Mouse (Mus musculus) heart, embryonic 15.5 days (tissue): Measurements from ENCODE around the gene Myt1l. TPM values are rescaled to one million over a fixed set of nuclear protein-coding genes. Genes with fewer than 3 reads are reported as not detected.

Experiments used
- ATAC-seq: fragments of 200-750 bp; cut with Nextera tagmentation; replicated peaks from 2 replicates; pipeline ENCODE4 v1.8.0; 2017; ENCODE audit warnings: low read depth, moderate TSS enrichment; ENCODE audit not compliant: insufficient number of reproducible peaks, insufficient read depth, low FRiP score
- H3K27ac ChIP-seq: fragments of 300-500 bp; sonication (generic); 2 replicates; pipeline ENCODE4 v1.5.1; 2015; ENCODE audit warnings: mild to moderate bottlenecking, inconsistent platforms
- H3K27me3 ChIP-seq: fragments of 300-500 bp; sonication (generic); 2 replicates; pipeline ENCODE4 v1.6.1; 2015; ENCODE audit warnings: inconsistent platforms
- H3K36me3 ChIP-seq: fragments of 300-500 bp; sonication (generic); 2 replicates; pipeline ENCODE4 v1.6.1; 2015; ENCODE audit warnings: mild to moderate bottlenecking, inconsistent platforms
- H3K4me1 ChIP-seq: fragments of 300-500 bp; sonication (generic); replicated peaks from 2 replicates; pipeline ENCODE4 v1.6.1; 2015; ENCODE audit warnings: inconsistent platforms
- H3K4me2 ChIP-seq: fragments of 300-500 bp; sonication (generic); 2 replicates; pipeline ENCODE4 v1.6.1; 2015; ENCODE audit warnings: inconsistent platforms, mild to moderate bottlenecking, moderate library complexity
- H3K4me3 ChIP-seq: fragments of 300-500 bp; sonication (generic); 2 replicates; pipeline ENCODE4 v1.5.1; 2015; ENCODE audit warnings: mild to moderate bottlenecking, inconsistent platforms
- H3K9ac ChIP-seq: fragments of 300-500 bp; sonication (generic); 2 replicates; pipeline ENCODE4 v1.6.1; 2015; ENCODE audit warnings: mild to moderate bottlenecking, inconsistent platforms
- H3K9me3 ChIP-seq: fragments of 300-500 bp; sonication (generic); replicated peaks from 2 replicates; pipeline ENCODE4 v1.6.1; 2016; ENCODE audit warnings: inconsistent platforms
- WGBS: fragments of 180-500 bp; shearing (Covaris S2); methylation state at CpG from one replicate; pipeline ENCODE4 v1.1.7; 2015; ENCODE audit warnings: mixed read lengths; 5-methylcytosine and 5-hydroxymethylcytosine counted together
- polyA plus RNA-seq: library from polyadenylated mRNA; unstranded; fragments of >200 nt; fragmentation: Nextera tagmentation; extraction: Ambion mirVana; gene quantifications from 2 replicates; pipeline ENCODE4 v1.2.1, GENCODE M21; 2015

Myt1l gene
- polyA plus RNA-seq, 1 experiment from 2014 or later, result 0.05 TPM

DNA sequence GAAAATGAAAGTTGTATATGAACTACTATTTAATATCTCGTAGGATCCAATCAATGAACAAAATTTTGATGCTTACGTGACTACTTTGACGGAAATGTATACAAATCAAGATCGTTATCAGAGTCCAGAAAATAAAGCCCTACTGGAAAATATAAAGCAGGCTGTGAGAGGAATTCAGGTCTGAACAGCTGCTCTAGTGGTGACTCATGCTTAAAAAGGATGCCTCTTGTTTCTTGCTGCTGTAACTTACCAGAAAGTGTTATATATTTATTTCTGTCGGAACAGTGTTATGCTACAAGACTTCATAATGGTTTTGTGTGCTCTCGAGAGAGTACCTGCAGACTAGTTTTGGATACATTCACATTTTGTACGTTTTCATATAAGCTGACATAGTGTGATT is 392.1 kb downstream of the Myt1l start:
- Histone ChIP-seq H3K4me3 (no peak overlapping the region), H3K27ac (no peak overlapping the region)
- ATAC-seq, result no peak

GRCm38 (mm10) chr12:29921481-29921880 is 393.3 kb downstream of the Myt1l start:
- Histone ChIP-seq H3K4me2 (no peak overlapping the region), H3K27ac (no peak overlapping the region), H3K9me3 (no peaks in the 10 kb centered on the region), H3K27me3 (peaks cover 8% of the 10 kb centered on the region), H3K36me3 (no peaks in the 10 kb centered on the region), H3K9ac (no peak overlapping the region), H3K4me3 (no peak overlapping the region), H3K4me1 (no peaks in the 10 kb centered on the region)
- WGBS, result 81% methylated on average over 11 of the region's 11 CpGs
- ATAC-seq, result no peak

More for the DNA sequence above, 392.1 kb downstream of the Myt1l start:
- H3K27me3 ChIP-seq, result no peaks in the 10 kb centered on the region; the same call in 1 of the 2 replicates
- H3K4me2 ChIP-seq, result no peak overlapping the region
- no peaks in the 10 kb centered on the region for H3K9me3 ChIP-seq
- no peak overlapping the region for H3K9ac ChIP-seq
- no peaks in the 10 kb centered on the region for H3K4me1 ChIP-seq
- H3K36me3 ChIP-seq, result no peaks in the 10 kb centered on the region
- WGBS, result 75% methylated on average over 7 of the region's 7 CpGs

DNA sequence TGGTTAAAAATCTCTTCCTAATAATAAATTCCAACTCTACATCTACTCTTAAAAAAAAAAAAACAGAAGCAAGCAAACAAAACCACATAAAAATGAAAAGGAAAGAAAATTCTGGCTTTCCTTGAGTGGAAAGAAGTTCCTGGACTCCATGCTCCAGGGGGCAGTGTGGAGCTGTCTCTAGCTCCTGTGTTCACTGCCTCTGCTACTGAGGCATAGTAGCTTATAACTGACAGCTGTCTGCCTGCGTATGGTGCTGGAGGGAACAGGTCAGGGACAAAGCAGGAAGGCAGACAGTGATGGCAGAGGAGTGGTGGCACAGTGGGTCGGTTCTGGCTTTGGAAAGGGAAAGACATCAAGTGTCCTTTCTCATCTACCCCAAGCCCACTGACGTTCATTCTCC is 398.7 kb downstream of the Myt1l start:
- H3K4me2 ChIP-seq, result no peak overlapping the region
- H3K9me3 ChIP-seq, result no peaks in the 10 kb centered on the region
- H3K4me3 ChIP-seq, result no peak overlapping the region
- H3K4me1 ChIP-seq, result peaks cover 6% of the 10 kb centered on the region; the same call in 1 of the 2 replicates
- H3K36me3 ChIP-seq, result no peaks in the 10 kb centered on the region
- no peak overlapping the region for H3K9ac ChIP-seq
- ATAC-seq, result no peak
- 42% methylated on average over 3 of the region's 3 CpGs for WGBS
- no peak overlapping the region for H3K27ac ChIP-seq
- H3K27me3 ChIP-seq, result peaks cover 8% of the 10 kb centered on the region

- no peak overlapping the region for H3K27ac ChIP-seq
- WGBS, result 47% methylated on average over 1 of the region's 1 CpGs
Observed at GRCm38 (mm10) chr12:29930591-29930990, 402.4 kb downstream of the Myt1l start.

GRCm38 (mm10) chr12:29932951-29933350 is 404.8 kb downstream of the Myt1l start:
- H3K4me3 ChIP-seq, result no peak overlapping the region

More at GRCm38 (mm10) chr12:29930591-29930990, 402.4 kb downstream of the Myt1l start:
- no peak for ATAC-seq
- Histone ChIP-seq H3K36me3 (no peaks in the 10 kb centered on the region), H3K4me1 (peaks cover 6% of the 10 kb centered on the region; the same call in 1 of the 2 replicates), H3K9ac (no peak overlapping the region), H3K9me3 (no peaks in the 10 kb centered on the region), H3K27me3 (peaks cover 8% of the 10 kb centered on the region; the same call in 1 of the 2 replicates), H3K4me3 (no peak overlapping the region), H3K4me2 (no peak overlapping the region)

DNA sequence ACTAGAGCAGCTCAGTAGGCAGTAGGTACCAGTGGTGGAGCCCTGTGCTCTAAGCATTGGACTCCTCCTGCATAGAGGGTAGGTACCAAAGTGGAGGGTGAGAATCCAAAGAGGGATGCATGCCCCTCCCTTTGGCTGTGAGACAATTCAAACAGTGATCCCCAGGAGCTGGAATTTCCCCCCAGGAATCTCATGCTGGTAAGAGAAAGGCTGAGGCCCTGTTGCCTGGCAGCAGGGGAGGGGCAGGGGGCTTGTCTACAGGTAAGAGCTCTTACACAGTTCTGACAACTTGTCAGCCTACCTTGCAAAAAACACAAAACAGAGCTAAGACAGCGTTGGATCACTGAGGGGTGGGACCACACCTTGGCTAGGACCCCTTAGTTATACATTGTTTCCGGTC is 405.3 kb downstream of the Myt1l start:
- Histone ChIP-seq H3K4me1 (peaks cover 13% of the 10 kb centered on the region), H3K4me2 (no peak overlapping the region), H3K4me3 (no peak overlapping the region), H3K27ac (no peak overlapping the region), H3K36me3 (no peaks in the 10 kb centered on the region), H3K9ac (no peak overlapping the region), H3K9me3 (no peaks in the 10 kb centered on the region), H3K27me3 (no peaks in the 10 kb centered on the region)
- 75% methylated on average over 2 of the region's 2 CpGs for WGBS
- ATAC-seq, result no peak

More at GRCm38 (mm10) chr12:29932951-29933350, 404.8 kb downstream of the Myt1l start:
- H3K9ac ChIP-seq, result no peak overlapping the region
- no peak overlapping the region for H3K4me2 ChIP-seq
- no peaks in the 10 kb centered on the region for H3K36me3 ChIP-seq
- no peak overlapping the region for H3K27ac ChIP-seq
- WGBS, result 89% methylated on average over 1 of the region's 1 CpGs
- no peaks in the 10 kb centered on the region for H3K9me3 ChIP-seq
- H3K27me3 ChIP-seq, result no peaks in the 10 kb centered on the region
- peaks cover 13% of the 10 kb centered on the region for H3K4me1 ChIP-seq
- ATAC-seq, result no peak

DNA sequence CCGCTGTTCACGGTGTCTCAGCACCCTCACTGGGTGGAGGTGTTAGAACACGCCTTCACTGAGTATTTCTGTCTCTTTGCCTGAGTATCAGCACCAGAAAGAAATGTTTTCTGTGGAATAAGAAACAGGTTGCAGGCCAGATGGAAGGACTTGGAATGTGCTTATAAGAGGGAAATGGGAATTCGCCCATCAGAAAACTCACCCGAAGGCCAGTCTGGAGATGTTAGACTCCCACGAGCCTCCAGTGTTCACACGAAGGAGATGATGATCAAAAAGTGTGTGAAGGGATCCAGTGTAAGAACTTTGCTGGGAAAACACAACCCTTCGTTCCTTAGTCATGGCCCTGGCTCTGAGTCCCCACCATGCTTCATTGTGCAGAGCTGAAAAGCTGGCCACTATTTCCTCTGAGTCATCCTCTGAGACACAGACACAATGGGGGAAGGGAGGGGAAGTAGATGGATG is 406.0 kb downstream of the Myt1l start:
- Histone ChIP-seq H3K27ac (peak overlapping the region; percentile 8; the same call in 1 of the 2 replicates), H3K4me1 (peaks cover 14% of the 10 kb centered on the region), H3K27me3 (no peaks in the 10 kb centered on the region), H3K36me3 (no peaks in the 10 kb centered on the region), H3K9me3 (no peaks in the 10 kb centered on the region), H3K4me3 (no peak overlapping the region), H3K4me2 (no peak overlapping the region), H3K9ac (no peak overlapping the region)
- WGBS, result 70% methylated on average over 8 of the region's 8 CpGs
- ATAC-seq, result no peak

DNA sequence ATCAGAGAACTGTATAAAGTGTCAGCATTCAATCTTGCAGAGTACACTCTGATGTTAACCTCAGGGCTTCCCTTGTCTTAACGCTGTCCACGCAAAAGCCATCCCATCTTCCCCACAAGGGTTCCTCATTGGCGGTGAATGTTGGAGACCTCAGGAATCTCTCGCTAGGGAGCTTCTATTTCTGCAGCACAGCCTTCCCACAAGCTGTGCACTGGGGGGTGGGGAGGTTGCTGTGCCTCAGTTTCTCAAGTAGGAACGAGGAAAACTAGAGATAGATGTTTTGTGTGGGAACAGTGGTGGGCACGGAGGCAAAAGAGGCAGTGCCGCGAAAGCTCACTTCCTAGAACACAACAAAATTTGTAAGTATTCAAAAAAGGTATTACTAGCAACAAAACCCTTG is 409.1 kb downstream of the Myt1l start, which contains the start of gene Pxdn:
Gene Pxdn, plus strand, starts transcription at position 301 of the 400 bp plus-strand sequence.
- Histone ChIP-seq H3K4me2 (peak within 1 kb of the TSS; percentile 76), H3K4me1 (peaks cover 34% of the 10 kb centered on the region), H3K9me3 (no peaks in the 10 kb centered on the region), H3K9ac (peak within 1 kb of the TSS; percentile 88), H3K36me3 (no peaks in the 10 kb centered on the region), H3K27me3 (no peaks in the 10 kb centered on the region), H3K27ac (peak within 1 kb of the TSS; percentile 92), H3K4me3 (peak within 1 kb of the TSS; percentile 86)
- 53% methylated on average over 8 of the region's 8 CpGs for WGBS
- ATAC-seq, result no peak

DNA sequence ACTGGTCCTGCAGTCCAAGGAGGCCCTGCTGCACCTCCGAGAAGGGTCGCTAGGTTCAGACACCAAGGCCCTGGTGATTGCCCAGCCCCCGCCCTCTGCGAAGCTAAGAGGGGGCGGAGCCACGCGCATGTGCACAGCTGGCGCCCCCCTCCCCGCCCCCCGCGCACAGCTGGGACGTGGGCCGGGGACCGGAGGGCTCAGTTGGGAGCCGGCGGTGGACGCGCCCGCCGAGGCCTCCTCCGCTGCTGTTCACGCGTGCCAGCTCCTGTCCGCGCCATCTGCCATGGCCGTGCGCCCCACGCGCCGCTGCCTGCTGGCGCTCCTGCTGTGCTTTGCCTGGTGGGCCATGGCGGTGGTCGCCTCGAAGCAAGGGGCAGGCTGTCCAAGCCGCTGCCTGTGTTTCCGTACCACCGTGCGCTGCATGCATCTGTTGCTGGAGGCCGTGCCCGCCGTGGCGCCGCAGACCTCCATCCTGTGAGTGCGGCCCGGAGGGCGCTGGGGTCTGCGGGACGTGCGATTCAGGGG is 409.7 kb downstream of the Myt1l start:
- peak; percentile 87 for ATAC-seq
- Histone ChIP-seq H3K9ac (peak overlapping the region; percentile 88), H3K4me3 (peak overlapping the region; percentile 86), H3K27ac (peak overlapping the region; percentile 92), H3K27me3 (no peaks in the 10 kb centered on the region), H3K36me3 (no peaks in the 10 kb centered on the region), H3K4me1 (peaks cover 34% of the 10 kb centered on the region), H3K4me2 (peak overlapping the region; percentile 76), H3K9me3 (no peaks in the 10 kb centered on the region)
- WGBS, result under 1% methylated on average over 49 of the region's 49 CpGs

DNA sequence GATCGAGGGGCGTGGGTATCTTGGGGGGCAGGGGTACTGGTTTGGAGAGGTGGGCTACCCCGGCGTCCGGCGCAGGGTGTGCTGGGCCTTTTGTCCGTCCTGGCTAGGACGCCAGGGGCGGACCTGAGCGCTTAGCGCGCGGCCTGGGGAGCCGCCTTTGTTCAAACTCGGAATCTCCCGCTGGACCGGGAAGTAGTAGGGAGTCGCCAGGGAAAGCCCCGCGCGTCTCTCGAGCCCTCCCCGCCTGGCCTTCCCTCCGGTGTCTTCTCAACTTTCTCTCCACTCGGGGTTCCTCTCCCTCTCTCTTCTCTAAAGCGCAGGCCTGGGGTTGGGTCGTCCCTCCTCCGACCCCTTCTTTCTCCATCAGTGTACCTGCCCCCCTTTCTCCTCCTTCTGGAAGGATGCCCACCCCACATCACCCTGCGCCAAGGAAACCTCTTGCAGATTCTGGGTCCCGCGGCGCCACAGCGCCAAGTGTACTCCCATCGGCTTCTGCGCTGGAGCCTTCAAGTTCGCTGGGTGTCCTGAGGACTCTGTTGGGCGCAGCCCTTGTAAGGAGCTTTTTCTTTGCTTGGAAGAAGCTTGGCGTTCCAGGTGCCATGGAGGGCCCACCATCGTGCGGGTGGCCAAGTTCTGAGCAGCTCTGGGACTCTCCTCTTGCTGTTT is 410.3 kb downstream of the Myt1l start:
- under 1% methylated on average over 40 of the region's 40 CpGs for WGBS
- peak overlapping the region; percentile 92 for H3K27ac ChIP-seq
- peak; percentile 79 for ATAC-seq
- H3K36me3 ChIP-seq, result no peaks in the 10 kb centered on the region
- no peaks in the 10 kb centered on the region for H3K9me3 ChIP-seq
- H3K4me2 ChIP-seq, result peak overlapping the region; percentile 76
- no peaks in the 10 kb centered on the region for H3K27me3 ChIP-seq
- H3K4me3 ChIP-seq, result peak overlapping the region; percentile 86
- H3K4me1 ChIP-seq, result peaks cover 34% of the 10 kb centered on the region
- H3K9ac ChIP-seq, result peak overlapping the region; percentile 88

DNA sequence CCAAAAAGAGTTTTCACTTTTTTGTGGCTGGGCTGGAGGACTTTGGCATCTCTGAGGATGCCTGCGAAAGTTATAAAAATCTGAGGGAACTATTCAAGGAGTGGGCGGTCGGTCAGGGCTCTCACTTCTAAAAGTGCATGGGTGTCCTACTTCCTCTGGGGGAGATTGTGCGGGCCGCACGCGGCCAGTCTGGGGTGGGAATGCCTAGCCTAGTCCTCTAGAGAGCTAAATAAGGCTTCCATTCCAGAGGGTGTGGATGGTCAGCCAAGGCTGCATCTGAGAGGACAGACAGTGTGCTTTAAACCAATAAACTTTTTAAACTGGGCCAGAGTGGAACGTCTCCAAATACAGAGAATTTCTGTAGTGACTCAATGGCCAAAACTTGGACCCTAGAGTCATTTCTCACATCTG is 411.1 kb downstream of the Myt1l start:
- ATAC-seq, result no peak
- peak overlapping the region; percentile 76 for H3K4me2 ChIP-seq
- H3K4me3 ChIP-seq, result peak overlapping the region; percentile 86
- H3K36me3 ChIP-seq, result no peaks in the 10 kb centered on the region
- no peaks in the 10 kb centered on the region for H3K9me3 ChIP-seq
- peaks cover 40% of the 10 kb centered on the region for H3K4me1 ChIP-seq
- no peaks in the 10 kb centered on the region for H3K27me3 ChIP-seq
- peak overlapping the region; percentile 88 for H3K9ac ChIP-seq
- WGBS, result 20% methylated on average over 8 of the region's 8 CpGs
- peak overlapping the region; percentile 92 for H3K27ac ChIP-seq
